Mouse (Mus musculus) right cerebral cortex, postnatal 36 days (tissue): ENCODE results near the gene Alkbh8.
A peak's percentile ranks its signal among the peaks of the same experiment; 100 is the strongest.
"Not testable (repeated sequence)": the region's sequence is repeated elsewhere in the genome, so short reads cannot be mapped to it uniquely, and the experiment has no call there.

Experiments
- DNase-seq, 2 experiments: peaks; one replicate each; pipeline ENCODE4 v3.0.0; 2022; ENCODE audit warnings: low spot score in 2 of 2, mixed read lengths in 1 of 2

The Alkbh8 gene

DNA sequence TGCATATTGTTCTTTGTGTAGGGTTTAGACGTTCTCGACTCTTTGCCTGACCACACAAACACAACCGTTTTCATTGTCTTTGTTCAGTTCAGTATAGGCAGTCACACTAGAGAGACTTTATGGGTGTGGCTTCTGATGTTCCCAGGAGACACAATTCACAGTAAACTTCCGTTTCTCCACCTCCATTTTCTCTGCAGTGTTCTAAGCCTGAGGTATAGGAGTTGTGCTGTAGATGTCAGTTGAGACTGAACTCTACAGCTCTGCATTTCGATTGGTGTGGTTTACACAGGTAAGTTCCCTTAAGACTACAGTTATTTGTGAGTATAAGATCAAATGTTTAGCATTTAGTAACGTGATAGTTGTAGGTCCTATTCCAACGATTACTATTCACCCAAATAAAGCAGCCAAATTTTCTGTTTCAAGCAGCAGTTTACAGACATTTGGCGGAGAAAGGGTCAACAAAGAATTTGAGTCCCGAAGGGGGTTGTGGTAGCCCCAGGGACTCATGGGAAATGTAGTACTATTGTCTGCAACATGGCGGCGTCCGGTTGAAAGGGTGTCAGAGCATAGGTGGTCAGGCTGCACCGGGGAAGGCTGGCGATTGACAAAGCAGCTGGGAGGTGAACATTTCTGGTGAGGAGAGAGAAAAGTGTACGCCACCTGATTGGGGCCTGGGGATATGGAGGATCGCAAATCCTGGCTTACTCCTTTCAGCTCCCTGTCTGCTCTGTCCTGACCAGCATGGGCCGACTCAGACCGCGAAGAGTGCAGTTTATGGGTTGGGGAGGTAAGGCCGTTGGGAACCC, at the start of gene Alkbh8:
Alkbh8 (plus strand) TSS at position 179 of the 806 bp plus-strand sequence.
- DNase-seq = peak; percentile 77 to 79

DNA sequence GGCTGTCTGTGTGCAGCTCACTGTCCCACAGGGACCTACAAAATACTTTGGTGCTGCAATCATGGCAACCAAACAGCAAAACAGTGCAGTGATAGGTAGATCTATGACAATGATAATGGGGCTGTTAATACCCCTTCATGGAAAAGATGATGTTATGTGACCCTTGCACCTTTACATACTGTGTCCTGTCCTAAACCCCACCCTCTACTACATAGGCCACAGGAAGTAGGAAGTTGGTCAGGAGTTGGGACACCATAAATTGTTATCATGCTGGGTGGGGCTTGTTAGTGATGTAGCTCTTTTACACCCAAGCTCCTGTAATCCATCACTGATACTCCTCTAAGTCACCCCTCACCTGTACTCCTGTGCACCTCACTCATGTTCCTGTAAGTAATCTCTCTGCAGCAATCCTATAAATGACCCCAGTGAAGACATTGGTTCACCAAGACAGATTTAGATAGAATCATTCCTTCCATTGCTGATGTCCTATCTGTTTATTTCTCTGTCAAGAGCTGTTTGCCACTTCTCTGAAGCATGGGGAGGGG, 25.6 kb upstream of the Alkbh8 start:
- no peak for DNase-seq

DNA sequence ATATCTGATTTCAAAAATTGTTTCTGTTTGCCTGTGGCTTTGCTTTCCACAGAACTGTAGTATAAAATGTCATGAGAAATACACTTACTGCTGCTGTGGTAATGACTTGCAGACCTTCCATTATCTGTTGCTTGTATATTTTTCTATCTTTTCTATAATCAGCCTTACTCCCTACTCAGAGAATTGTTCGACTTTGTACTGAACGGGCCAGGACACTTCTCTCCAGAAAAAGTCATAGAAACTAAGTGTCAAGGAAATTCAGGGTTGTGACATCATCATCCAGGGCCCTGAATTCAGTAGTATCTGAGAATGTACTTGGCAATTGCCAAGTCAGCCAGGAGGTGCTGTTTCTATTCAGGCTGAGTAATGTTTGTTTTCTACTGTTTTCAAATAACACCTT, 24.9 kb upstream of the Alkbh8 start:
- no peak for DNase-seq

DNA sequence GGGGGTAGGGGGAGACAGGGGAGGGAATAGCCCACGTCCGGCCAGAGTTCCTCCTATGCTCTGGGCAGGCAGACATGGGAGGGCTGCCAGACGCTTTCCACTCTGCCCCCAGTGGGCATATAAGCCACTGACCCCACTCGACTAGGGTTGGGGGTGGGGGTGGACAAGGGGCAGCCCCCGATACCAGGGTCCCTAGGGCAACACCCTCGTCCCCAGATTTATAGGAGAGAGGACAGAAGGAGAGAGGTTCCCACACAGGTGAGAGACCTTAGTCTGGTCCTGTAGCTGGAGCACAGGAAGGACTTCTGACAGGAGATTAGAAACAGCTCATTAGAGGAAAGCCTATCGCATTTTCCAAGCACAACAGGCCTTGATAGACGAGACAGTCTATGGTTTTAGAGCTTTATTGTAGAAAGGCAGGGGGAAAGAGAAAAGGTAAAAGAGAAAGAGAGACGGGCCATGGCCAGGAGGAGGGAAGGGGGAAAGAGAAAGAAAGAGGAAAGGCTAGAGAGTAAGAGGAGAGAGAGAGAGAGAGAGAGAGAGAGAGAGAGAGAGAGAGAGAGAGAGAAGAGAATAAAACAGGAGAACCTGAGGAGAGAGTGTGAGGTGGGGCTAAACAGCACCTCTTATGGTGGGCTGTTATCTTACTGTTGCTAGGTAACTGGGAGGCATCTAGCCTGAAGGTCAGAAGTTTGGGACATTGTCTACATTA, 7.4 kb upstream of the Alkbh8 start:
- not testable (repeated sequence) for DNase-seq

DNA sequence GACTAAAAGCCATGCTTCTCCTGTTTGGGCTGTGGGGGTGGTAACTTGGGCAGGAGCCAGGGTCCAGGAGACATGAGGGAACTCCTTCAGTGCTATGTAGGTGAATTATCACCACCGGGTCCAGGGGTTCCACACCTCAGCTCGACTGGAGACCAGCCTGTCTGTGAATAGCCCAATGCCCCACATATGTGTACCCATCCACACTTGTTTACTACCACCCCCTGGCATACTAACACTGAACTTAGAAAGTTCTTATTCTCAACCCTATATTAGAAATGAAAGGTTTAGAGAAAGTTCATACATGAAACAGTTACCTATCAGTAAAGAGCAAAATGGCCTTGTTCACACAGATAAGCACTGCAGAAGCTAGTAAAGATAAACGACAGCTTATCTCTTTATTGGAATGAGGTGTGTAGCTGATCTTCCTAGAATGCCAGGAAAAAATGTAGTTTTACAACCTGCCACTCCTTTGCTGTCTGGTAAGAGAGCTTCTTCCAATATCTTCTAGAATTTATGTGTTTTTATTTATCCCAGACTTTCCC, 6.8 kb upstream of the Alkbh8 start:
- no peak for DNase-seq

DNA sequence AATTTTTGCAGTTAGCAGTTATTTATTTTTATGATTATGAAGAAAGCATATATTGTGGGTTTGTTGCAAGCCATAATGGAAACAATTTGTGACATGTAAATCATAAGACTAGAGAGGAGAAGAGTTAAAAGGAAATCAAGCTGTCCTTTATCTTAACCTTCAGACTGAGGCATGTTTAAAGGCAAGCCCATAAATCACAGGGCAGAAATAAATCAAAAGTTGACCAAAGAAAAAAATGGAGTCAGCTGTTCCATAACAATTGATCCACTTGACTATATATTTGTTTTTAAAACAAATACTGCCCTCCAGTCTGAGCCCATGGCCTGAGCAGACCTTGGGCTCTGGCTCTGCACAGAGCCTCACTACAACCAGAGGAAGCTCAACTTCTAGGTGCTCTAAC, 4.6 kb upstream of the Alkbh8 start:
- DNase-seq = no peak

DNA sequence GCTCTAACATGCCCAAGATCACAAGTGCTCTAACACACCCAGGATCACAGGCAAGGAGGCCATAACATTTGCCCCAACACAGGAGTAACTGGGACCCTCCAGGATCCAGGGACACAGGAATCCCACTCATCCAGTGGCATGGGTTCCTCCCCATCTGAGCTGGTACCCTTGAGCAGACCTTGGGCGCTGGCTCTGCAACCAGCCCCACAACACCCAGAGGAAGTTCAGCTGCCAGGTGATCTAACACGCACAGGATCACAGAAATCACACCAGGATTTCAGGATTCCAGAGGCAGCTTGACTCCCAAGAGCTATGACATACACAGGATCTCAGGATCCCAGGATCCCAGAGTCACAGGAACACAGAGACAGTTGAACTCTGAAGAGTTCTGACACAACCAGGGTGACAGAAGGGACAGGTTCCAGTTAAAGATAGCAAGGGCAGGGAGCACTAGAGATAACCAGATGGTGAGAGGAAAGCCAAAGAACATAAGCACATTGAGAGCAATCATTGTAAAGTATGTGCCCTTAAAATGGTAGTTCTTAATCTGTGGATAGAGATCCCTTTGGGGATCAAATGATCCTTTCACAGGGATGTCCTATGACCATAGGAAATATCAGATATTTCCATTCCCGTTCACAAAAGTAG, 4.1 kb upstream of the Alkbh8 start:
- DNase-seq = no peak

DNA sequence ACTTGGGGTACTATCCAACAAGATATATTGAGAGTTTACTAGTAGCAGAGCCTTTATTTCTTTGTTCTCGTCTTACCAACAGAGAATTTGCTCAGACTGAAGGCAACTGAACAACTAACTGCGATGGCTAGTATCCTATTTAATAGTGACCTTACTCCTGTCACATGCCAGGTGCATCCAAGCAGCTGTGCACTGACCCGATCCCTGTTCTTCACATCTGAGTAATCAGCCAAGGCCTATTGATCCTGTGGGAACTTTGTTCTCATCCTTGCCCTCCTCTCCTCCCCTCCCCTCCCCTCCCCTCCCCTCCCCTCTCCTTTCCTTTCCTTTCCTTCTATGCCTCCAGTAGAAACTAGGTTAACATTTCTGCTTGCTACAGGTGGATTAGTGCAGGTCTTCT, 1.7 kb downstream of the Alkbh8 start:
- no peak for DNase-seq

DNA sequence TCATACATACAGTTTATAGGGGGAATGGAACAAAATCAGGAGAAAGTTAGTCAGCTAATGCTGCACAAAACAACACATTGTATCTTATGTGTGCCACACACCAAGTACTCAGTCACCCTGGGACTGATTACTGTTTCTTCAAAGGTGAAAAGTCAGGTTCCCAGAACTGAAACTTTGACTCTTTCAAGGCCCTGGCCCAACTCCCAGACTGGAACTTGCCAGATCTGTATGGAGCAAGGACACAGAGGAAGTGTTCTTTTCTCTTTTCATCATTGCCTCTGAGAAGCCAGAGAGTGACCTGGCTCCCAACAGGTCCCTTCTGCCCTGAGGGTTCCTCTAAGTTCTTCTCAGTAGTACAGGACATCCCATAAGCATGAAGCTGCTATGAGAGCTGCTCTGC, 10.2 kb downstream of the Alkbh8 start:
- no peak for DNase-seq

DNA sequence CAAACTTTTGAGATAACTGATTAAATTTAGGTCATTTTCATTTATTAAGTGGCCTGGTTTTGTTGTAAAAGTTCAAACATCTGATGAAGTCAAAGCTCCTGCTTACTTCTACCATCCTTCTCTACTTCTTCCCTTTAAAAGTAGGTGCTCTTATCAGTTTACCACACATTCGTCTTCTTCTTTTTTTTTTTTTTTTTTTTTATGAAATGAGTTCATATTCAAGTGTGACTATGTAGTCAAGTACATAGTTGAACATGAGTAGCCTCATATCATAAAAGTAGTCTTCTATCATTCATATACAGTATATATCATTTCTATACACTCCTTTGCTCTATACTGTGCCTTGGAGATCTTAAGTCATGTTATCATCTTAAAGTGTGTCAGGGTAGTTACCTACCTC, 11.0 kb downstream of the Alkbh8 start:
- no peak for DNase-seq

DNA sequence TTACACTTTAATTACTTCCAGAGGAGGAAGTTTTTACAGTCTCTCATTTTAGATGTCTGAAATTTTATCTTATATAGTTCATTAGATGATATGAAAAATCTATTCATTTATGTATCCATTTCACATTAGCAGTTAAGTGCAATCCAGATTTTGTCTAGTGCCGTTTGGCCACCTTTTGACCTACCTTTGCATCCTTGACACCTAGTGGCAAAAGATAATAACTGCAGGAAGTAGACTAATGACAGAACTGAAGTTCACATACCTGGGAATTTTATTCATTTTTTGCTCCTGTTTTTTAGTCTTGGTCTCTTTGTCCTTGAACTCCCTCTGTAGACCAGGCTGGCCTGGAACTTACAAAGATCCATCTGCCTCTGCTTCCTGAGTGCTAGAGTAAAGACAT, 15.1 kb downstream of the Alkbh8 start:
- DNase-seq = no peak

DNA sequence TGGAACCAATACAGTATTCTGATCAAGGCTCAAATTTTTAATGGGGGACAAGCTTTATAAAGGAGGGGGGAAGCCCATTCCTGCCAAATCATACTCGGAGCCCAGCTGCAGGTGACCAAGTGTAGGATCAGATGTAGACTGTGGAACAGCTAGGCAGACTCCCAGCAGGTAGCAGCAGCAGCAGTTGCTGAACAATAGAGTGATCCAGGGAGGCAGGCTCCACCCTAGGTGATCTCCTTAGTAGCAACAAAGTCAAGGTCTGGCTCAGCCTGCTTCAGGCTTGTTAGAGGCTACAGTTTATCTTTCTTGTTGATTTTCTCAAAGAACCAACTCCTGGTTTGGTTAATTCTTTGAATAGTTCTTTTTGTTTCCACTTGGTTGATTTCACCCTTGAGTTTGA, 41.4 kb downstream of the Alkbh8 start:
- not testable (repeated sequence) for DNase-seq

DNA sequence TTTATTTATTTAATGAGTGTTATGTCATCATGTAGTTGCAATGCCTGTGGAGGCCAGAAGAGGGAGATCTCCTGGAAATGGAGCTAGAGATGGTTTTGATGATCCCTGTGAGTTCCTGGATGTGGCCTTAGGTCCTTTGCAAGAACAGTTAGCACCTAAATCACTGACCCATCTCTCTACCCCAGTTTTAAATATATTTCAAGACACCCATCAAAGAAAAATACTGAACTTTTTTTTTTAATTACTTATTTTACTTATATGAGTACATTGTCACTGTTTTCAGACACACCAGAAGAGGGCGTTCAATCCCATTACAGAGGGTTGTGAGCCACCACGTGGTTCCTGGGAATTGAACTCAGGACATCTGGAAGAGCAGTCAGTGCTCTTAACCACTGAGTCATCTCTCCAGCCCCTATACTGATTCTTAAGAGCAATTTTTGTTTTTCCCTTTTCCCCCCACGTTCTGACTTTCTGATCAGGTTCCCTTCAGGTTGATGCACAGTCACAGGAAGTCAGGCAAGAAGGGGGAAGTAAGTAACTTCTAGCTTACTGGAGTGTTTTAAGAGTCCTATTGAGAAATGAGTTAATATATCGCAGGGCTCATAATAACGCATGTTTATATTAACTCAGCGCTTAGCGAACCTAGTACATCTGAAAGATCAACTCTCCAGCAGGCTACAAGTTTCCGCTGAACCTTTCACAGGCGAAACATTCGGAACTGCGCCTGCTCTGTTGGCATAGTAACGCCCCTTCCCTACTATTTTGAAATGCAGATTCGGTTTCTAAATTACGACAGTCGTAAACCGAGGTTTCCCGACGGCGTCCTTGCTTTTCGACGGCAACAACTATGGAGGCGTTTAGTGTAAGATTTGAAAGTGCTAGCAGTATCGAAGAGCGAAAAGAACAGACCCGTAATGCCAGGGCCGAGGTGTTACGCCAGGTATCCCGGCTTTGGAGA, 68.6 kb downstream of the Alkbh8 start, which contains the start of gene Cwf19l2:
Cwf19l2 (plus strand) TSS at position 342 of the 958 bp plus-strand sequence.
- DNase-seq = peak; percentile 72 to 87

DNA sequence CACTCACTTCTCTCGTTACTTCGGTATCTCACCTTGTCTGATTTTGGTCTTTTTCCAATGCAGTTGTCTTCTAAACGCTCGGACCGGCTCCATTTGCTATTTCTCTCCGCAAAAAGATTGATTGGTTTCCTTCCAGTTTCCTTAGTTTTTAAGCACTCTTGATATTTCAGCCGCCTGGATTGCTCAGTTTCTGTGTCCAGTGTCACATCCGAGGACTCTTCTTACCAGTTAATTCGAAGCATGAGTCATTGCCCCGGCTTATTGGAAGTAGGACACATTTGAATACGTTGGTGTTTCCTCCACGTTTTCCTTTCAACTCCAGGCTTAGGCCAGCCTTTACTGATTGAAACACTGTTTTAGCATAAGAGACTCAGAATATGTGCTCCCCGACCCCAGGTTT, 69.4 kb downstream of the Alkbh8 start:
- DNase-seq = peak in 1 of 2 experiments; percentile 18

DNA sequence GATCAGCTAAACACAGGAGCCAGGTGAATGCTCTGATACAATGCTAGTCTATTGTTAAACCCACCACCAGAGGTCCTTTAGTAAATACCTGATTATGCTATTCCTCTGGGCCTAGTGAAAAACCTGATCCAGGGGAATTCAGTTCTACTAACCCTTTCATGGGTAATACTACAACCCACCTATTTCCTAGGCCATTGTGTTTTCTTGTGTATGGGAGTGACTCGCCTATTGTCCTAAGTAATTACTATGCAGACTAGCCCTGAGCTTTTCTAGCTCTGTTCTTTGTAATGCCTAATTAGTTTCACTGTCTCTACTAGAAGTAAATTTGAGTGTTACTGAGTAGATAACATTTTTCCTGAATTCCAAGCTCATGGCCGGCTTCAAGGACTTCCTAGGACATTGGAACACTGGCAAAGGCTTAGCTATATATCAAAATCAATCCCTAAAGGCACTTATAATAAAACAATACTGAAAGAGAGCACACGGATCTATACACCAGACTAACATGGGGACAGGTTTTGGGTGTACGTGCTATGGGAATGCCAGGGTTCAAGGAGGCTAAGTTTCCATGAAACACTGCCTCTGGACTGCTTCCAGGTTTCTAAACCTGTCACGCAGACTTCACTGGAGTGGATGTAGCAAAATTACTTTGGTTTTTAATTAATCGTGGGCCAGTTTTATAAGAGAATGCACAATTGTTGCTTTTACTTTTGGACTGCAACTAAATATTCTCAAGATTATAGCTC, 104.8 kb downstream of the Alkbh8 start:
- DNase-seq = not testable (repeated sequence)
